Mouse (Mus musculus) hindbrain, embryonic 14.5 days (tissue): Measurements from ENCODE around the gene Tsfm. TPM values are rescaled to one million over a fixed set of nuclear protein-coding genes. Genes with fewer than 3 reads are reported as not detected.

Experiments
- ATAC-seq: fragments of 200-750 bp; cut with Nextera tagmentation; 2 replicates; pipeline ENCODE4 v1.8.0; 2017; ENCODE audit warnings: moderate number of reproducible peaks, mild to moderate bottlenecking, moderate TSS enrichment, moderate library complexity; ENCODE audit not compliant: low FRiP score
- DNase-seq: peaks from one replicate; pipeline ENCODE4 v3.0.0-alpha.2; 2015; ENCODE audit warnings: low spot score
- H3K27ac ChIP-seq: fragments of 300-500 bp; sonication (generic); 2 replicates; pipeline ENCODE4 v1.5.1; 2014; ENCODE audit warnings: mild to moderate bottlenecking, moderate library complexity
- H3K27me3 ChIP-seq: fragments of 300-500 bp; sonication (generic); 2 replicates; pipeline ENCODE4 v1.6.1; 2014; ENCODE audit warnings: mild to moderate bottlenecking, low read length, mixed read lengths; ENCODE audit not compliant: control insufficient read depth, insufficient read depth
- H3K36me3 ChIP-seq: fragments of 300-500 bp; sonication (generic); replicated peaks from 2 replicates; pipeline ENCODE4 v1.6.1; 2014; ENCODE audit not compliant: control insufficient read depth, insufficient read depth
- H3K4me1 ChIP-seq: fragments of 300-500 bp; sonication (generic); replicated peaks from 2 replicates; pipeline ENCODE4 v1.6.1; 2014; ENCODE audit warnings: antibody characterized with exemption, low read length, mixed read lengths; ENCODE audit not compliant: control insufficient read depth, insufficient read depth
- H3K4me2 ChIP-seq: fragments of 300-500 bp; sonication (generic); replicated peaks from 2 replicates; pipeline ENCODE4 v1.6.1; 2014; ENCODE audit warnings: mild to moderate bottlenecking, moderate library complexity
- H3K4me3 ChIP-seq: fragments of 300-500 bp; sonication (generic); replicated peaks from 2 replicates; pipeline ENCODE4 v1.5.1; 2014; ENCODE audit warnings: mild to moderate bottlenecking, low read length
- H3K9ac ChIP-seq: fragments of 300-500 bp; sonication (generic); 2 replicates; pipeline ENCODE4 v1.6.1; 2014
- H3K9me3 ChIP-seq: fragments of 300-500 bp; sonication (generic); 2 replicates; pipeline ENCODE4 v1.6.1; 2016; ENCODE audit warnings: low read length; ENCODE audit not compliant: control insufficient read depth
- WGBS: fragments of 180-500 bp; shearing (Covaris S2); extraction: QIAGEN DNeasy Blood & Tissue Kit; methylation state at CpG from one replicate; pipeline ENCODE4 v1.1.7; 2014; 5-methylcytosine and 5-hydroxymethylcytosine counted together
- polyA plus RNA-seq: library from polyadenylated mRNA; unstranded; fragments of >200 nt; fragmentation: Nextera tagmentation; extraction: Ambion mirVana; gene quantifications from 2 replicates; pipeline ENCODE4 v1.2.1, GENCODE M21; 2014

The Tsfm gene
- polyA plus RNA-seq = 59.1 and 65.0 TPM in 2 replicates

GRCm38 (mm10) chr10:127030336-127031296 lies at the start of gene Tsfm:
Tsfm (minus strand) TSS chr10:127030840.
- Histone ChIP-seq H3K4me3 (peak within 1 kb of the TSS; percentile 60), H3K36me3 (peaks cover 36% of the 10 kb centered on the region), H3K27me3 (no peaks in the 10 kb centered on the region), H3K4me1 (peaks cover 8% of the 10 kb centered on the region; the same call in 1 of the 2 replicates), H3K9ac (peak within 1 kb of the TSS; percentile 72), H3K4me2 (peak within 1 kb of the TSS; percentile 92), H3K9me3 (no peaks in the 10 kb centered on the region), H3K27ac (peak within 1 kb of the TSS; percentile 55)
- ATAC-seq (peak; percentile 87), DNase-seq (peak; percentile 96)
- WGBS = 5% methylated on average over 55 of the region's 56 CpGs

- WGBS = under 1% methylated on average over 65 of the region's 70 CpGs
- peak overlapping the region; percentile 90 for H3K27ac ChIP-seq
- peak overlapping the region; percentile 95 for H3K4me2 ChIP-seq
- H3K4me1 ChIP-seq = peaks cover 40% of the 10 kb centered on the region
- ATAC-seq = 0 out of 2 replicates have a peak, but pooled peaks have one; percentile 5
- H3K9ac ChIP-seq = peak overlapping the region; percentile 93
- peaks cover 24% of the 10 kb centered on the region for H3K36me3 ChIP-seq
- DNase-seq = peak; percentile 51
- H3K27me3 ChIP-seq = peaks cover 12% of the 10 kb centered on the region
- no peaks in the 10 kb centered on the region for H3K9me3 ChIP-seq
- peak overlapping the region; percentile 47 for H3K4me3 ChIP-seq
Measured at GRCm38 (mm10) chr10:127079665-127080391, 49.2 kb upstream of the Tsfm start.

- H3K9me3 ChIP-seq = no peaks in the 10 kb centered on the region
- H3K4me1 ChIP-seq = peaks cover 40% of the 10 kb centered on the region
- WGBS = 4% methylated on average over 28 of the region's 49 CpGs
Measured at GRCm38 (mm10) chr10:127078677-127079575, 48.3 kb upstream of the Tsfm start.

GRCm38 (mm10) chr10:127078001-127078676 lies 47.5 kb upstream of the Tsfm start:
- Histone ChIP-seq H3K27me3 (peaks cover 12% of the 10 kb centered on the region), H3K27ac (peak overlapping the region; percentile 90), H3K9ac (peak overlapping the region; percentile 45), H3K9me3 (no peaks in the 10 kb centered on the region), H3K36me3 (0 out of 2 replicates have a peak, but pooled peaks cover 7% of the 10 kb centered on the region), H3K4me3 (peak overlapping the region; percentile 47), H3K4me1 (peaks cover 40% of the 10 kb centered on the region), H3K4me2 (peak overlapping the region; percentile 95)
- peak; percentile 51 for ATAC-seq
- WGBS = 1% methylated on average over 11 of the region's 12 CpGs
- DNase-seq = no peak

More at GRCm38 (mm10) chr10:127078677-127079575, 48.3 kb upstream of the Tsfm start:
- Histone ChIP-seq H3K4me3 (peak overlapping the region; percentile 47), H3K9ac (peak overlapping the region; percentile 93), H3K27me3 (peaks cover 12% of the 10 kb centered on the region), H3K4me2 (peak overlapping the region; percentile 95), H3K27ac (peak overlapping the region; percentile 90), H3K36me3 (peaks cover 15% of the 10 kb centered on the region)
- DNase-seq = peak; percentile 86
- peak; percentile 75 for ATAC-seq

GRCm38 (mm10) chr10:127077515-127077914 lies 46.9 kb upstream of the Tsfm start:
- Histone ChIP-seq H3K9ac (peak overlapping the region; percentile 45), H3K9me3 (no peaks in the 10 kb centered on the region), H3K4me3 (peak overlapping the region; percentile 47), H3K27me3 (peaks cover 12% of the 10 kb centered on the region), H3K27ac (peak overlapping the region; percentile 90), H3K36me3 (0 out of 2 replicates have a peak, but pooled peaks cover under 1% of the 10 kb centered on the region), H3K4me1 (peaks cover 40% of the 10 kb centered on the region), H3K4me2 (peak overlapping the region; percentile 95)
- WGBS = 5% methylated on average over 10 of the region's 10 CpGs
- ATAC-seq = no peak
- DNase-seq = no peak

GRCm38 (mm10) chr10:127076082-127076481 lies 45.4 kb upstream of the Tsfm start:
- H3K9ac ChIP-seq = 0 out of 2 replicates have a peak overlapping the region, but pooled peaks have one; percentile 11
- H3K27ac ChIP-seq = no peak overlapping the region
- H3K4me2 ChIP-seq = no peak overlapping the region; the same call in 1 of the 2 replicates
- no peaks in the 10 kb centered on the region for H3K9me3 ChIP-seq
- peaks cover 31% of the 10 kb centered on the region for H3K4me1 ChIP-seq
- H3K27me3 ChIP-seq = peaks cover 12% of the 10 kb centered on the region
- ATAC-seq (no peak), DNase-seq (no peak)
- WGBS = 36% methylated on average over 4 of the region's 4 CpGs
- H3K36me3 ChIP-seq = no peaks in the 10 kb centered on the region
- H3K4me3 ChIP-seq = no peak overlapping the region

- no peak for DNase-seq
- Histone ChIP-seq H3K27me3 (peaks cover 9% of the 10 kb centered on the region), H3K4me1 (peaks cover 31% of the 10 kb centered on the region), H3K9ac (no peak overlapping the region), H3K4me2 (no peak overlapping the region), H3K36me3 (no peaks in the 10 kb centered on the region), H3K27ac (no peak overlapping the region), H3K9me3 (no peaks in the 10 kb centered on the region), H3K4me3 (no peak overlapping the region)
- 81% methylated on average over 8 of the region's 8 CpGs for WGBS
- ATAC-seq = no peak
Measured at GRCm38 (mm10) chr10:127075651-127076050, 45.0 kb upstream of the Tsfm start.

- no peak within 1 kb of the TSS for H3K4me2 ChIP-seq
- H3K36me3 ChIP-seq = no peaks in the 10 kb centered on the region
- H3K4me1 ChIP-seq = peaks cover 25% of the 10 kb centered on the region
- no peak within 1 kb of the TSS for H3K4me3 ChIP-seq
- ATAC-seq = no peak
- no peaks in the 10 kb centered on the region for H3K9me3 ChIP-seq
- 73% methylated on average over 9 of the region's 9 CpGs for WGBS
- peaks cover 4% of the 10 kb centered on the region; the same call in 1 of the 2 replicates for H3K27me3 ChIP-seq
- no peak for DNase-seq
- no peak within 1 kb of the TSS for H3K27ac ChIP-seq
- 0 out of 2 replicates have a peak within 1 kb of the TSS, but pooled peaks have one; percentile 11 for H3K9ac ChIP-seq
Measured at GRCm38 (mm10) chr10:127075080-127075479, 44.4 kb upstream of the Tsfm start, which contains the start of gene Agap2. Agap2 (plus strand) TSS chr10:127075284.
